Mouse (Mus musculus) brown adipose tissue, adult 24 weeks (tissue): Measurements from ENCODE around the gene Gin1. TPM values are rescaled to one million over a fixed set of nuclear protein-coding genes. Genes with fewer than 3 reads are reported as not detected.

Experiments
- H3K27ac ChIP-seq: fragments of 200-500 bp; replicated peaks from 2 replicates; pipeline ENCODE4 v1.5.1; 2012; ENCODE audit warnings: low read depth, mild to moderate bottlenecking, low read length
- H3K4me1 ChIP-seq: fragments of 200-500 bp; 2 replicates; pipeline ENCODE4 v1.6.1; 2012; ENCODE audit warnings: low read length, mixed read lengths; ENCODE audit not compliant: control insufficient read depth, insufficient read depth, insufficient read length
- H3K4me3 ChIP-seq: fragments of 200-500 bp; 2 replicates; pipeline ENCODE4 v1.5.1; 2012; ENCODE audit warnings: low read depth, mild to moderate bottlenecking, low read length, moderate library complexity; ENCODE audit not compliant: insufficient read depth
- polyA plus RNA-seq: library from polyadenylated mRNA; stranded (reverse); fragments of >200 nt; gene quantifications from 2 replicates; pipeline ENCODE4 v1.2.4, GENCODE M21; 2012; ENCODE audit not compliant: missing spikeins, insufficient read depth, insufficient read length

Gin1 gene
- polyA plus RNA-seq, 1 experiment, result 14.2 TPM

DNA sequence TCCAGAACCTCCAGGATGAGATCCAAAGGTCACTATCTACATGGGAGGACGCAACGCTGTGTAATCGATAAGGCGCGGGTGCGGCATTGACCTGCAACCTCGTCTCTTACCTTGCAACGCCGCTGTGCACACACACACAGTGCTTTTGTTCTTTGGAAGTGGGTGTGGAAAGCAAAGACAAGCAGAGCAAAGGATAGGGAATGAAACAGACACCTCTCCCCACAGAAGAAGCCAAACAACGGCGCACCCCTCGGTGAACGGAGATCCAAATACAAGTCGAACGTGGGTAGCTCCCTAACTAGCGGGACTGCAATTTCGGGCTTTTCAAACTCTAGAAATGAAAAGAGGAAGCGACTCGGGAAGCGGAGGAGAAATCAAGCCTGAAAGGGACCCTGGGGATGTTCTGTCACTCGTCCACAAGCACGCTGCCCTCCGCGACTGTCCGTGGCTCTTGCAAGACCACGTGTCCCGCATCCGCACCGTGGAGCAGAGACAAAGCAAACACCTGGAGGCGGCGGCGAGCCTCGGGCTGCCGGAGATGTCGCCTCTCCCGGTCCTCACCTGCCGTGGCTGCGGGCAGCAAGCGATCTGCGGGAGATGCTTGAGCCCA lies 573 bp upstream of the Gin1 start:
- Histone ChIP-seq H3K27ac (0 out of 2 replicates have a peak overlapping the region, but pooled peaks have one; percentile 3), H3K4me3 (peak overlapping the region; percentile 95), H3K4me1 (peaks cover 3% of the 10 kb centered on the region; the same call in 1 of the 2 replicates)

GRCm38 (mm10) chr1:97771118-97771517 lies 1.1 kb downstream of the Gin1 start:
- Histone ChIP-seq H3K4me3 (peak overlapping the region; percentile 37), H3K27ac (no peak overlapping the region)

DNA sequence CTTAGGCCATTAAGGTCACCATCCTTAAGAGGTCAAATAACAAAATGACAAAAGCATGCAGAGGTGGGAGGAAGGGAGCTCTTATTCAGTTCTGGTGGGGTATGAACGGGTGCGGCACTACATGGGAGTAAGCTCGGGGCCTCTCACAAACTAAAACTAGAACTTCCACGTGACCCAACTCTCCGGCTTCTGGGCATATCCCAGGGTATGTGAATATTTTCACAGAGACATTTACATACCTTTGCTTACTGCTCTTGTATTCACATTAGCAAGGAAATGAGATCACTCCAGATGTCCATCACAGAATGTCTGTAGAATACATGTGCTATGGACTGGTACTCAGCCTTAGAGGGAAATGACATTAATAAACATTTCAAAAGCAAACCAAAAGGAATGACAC lies 1.8 kb downstream of the Gin1 start:
- Histone ChIP-seq H3K4me3 (no peak overlapping the region), H3K4me1 (peaks cover 3% of the 10 kb centered on the region; the same call in 1 of the 2 replicates), H3K27ac (no peak overlapping the region)

More at GRCm38 (mm10) chr1:97771118-97771517, 1.1 kb downstream of the Gin1 start:
- H3K4me1 ChIP-seq, result peaks cover 3% of the 10 kb centered on the region; the same call in 1 of the 2 replicates

GRCm38 (mm10) chr1:97773362-97773761 lies 3.4 kb downstream of the Gin1 start:
- Histone ChIP-seq H3K4me1 (peaks cover 3% of the 10 kb centered on the region; the same call in 1 of the 2 replicates), H3K4me3 (no peak overlapping the region), H3K27ac (no peak overlapping the region)

- Histone ChIP-seq H3K27ac (no peak overlapping the region), H3K4me3 (no peak overlapping the region), H3K4me1 (peaks cover 3% of the 10 kb centered on the region; the same call in 1 of the 2 replicates)
Observed at GRCm38 (mm10) chr1:97773973-97774372, 4.0 kb downstream of the Gin1 start.

- Histone ChIP-seq H3K27ac (no peak overlapping the region), H3K4me3 (no peak overlapping the region), H3K4me1 (no peaks in the 10 kb centered on the region)
Observed at GRCm38 (mm10) chr1:97781674-97782073, 11.7 kb downstream of the Gin1 start.

DNA sequence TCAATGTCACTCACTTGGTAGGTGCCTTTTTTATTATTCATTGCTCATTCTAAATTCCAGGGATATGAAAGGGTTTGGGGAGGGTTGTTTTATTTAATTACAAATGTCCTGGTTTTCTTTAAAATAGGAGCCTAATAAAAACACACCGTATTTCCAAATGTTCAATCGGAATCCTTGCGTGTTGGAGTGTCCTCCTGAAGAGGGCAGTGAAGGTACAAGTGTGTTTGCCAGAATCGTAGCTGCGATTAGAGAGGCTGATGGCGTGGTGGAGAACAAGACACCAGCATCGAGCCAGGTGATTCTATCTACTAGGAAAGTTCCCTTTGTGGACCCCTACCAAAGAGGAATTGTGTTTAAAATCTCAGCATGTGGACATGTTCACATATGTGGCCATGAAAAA lies 15.0 kb downstream of the Gin1 start:
- Histone ChIP-seq H3K4me1 (no peaks in the 10 kb centered on the region), H3K27ac (no peak overlapping the region), H3K4me3 (no peak overlapping the region)

DNA sequence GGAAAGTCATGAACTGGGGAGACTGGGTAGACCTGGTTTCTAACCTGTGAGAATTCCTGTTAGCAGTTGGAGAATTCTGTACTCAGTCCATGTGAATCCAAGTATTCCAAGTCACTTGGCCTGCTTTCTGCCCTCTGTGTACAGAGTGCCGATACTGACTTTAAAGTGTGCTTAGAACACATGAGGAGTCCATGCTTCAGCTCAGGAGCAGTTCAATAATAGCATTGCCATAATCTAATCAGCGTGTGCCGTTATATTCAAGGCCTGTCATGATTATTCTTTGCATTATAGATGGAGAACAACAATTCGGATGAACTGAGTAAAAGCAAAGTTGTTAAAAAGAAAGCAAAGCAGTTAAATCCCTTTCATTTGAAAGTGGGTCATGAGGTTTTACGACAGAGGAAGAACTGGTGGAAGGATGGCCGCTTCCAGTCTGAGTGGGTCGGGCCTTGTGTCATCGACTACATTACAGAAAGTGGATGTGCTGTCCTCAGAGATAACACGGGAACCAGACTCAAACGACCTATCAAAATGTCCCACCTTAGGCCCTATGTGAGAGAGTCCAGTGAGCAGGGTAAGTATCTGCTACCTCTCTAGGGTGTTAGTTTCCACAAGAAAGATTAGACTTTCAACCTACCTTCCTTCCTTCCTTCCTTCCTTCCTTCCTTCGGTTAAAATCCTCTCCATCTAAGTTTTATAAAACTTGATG lies 15.9 kb downstream of the Gin1 start:
- no peaks in the 10 kb centered on the region for H3K4me1 ChIP-seq
- H3K27ac ChIP-seq, result no peak overlapping the region
- H3K4me3 ChIP-seq, result no peak overlapping the region

- Histone ChIP-seq H3K4me1 (no peaks in the 10 kb centered on the region), H3K27ac (no peak overlapping the region), H3K4me3 (no peak overlapping the region)
Observed at GRCm38 (mm10) chr1:97787674-97788073, 17.7 kb downstream of the Gin1 start.

DNA sequence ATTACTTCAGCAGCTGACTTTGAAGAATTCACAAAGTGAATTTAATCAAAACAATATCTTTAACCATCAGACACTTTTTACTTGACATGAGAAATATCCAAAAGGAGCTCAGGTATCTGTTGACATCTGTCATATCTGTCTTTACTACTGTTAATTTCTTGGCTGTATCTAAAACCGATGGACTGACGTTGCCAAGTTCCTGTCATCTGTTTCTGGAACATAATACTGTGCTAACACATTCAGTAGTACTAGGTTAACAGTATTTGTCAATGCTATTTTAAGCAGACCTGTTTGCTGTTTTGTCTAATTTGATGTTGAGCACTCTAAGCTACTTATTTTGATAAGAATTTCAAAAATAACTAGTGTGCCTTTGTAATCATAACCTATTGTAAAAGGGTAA lies 18.5 kb downstream of the Gin1 start:
- H3K4me1 ChIP-seq, result no peaks in the 10 kb centered on the region
- no peak overlapping the region for H3K27ac ChIP-seq
- H3K4me3 ChIP-seq, result no peak overlapping the region

DNA sequence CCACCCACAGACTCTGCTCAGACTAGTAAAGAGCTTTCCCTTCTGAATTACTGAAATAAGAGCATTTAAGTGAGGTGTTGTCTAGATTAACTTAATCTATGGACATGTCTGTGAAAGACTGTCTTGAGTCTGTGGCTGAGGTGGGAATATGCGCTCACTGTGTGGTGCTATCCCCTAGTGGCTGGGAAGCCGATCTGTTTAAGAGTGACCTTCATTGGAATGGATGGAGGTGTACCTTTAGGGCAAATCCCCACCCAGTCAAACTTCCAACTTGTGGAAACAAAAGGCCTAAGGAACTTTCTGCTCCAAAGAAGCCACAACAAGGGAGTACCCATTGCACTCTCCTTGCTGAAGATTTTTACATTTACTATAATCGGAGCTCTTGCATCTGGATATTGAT lies 24.1 kb downstream of the Gin1 start:
- Histone ChIP-seq H3K4me1 (no peaks in the 10 kb centered on the region), H3K4me3 (no peak overlapping the region), H3K27ac (no peak overlapping the region)

DNA sequence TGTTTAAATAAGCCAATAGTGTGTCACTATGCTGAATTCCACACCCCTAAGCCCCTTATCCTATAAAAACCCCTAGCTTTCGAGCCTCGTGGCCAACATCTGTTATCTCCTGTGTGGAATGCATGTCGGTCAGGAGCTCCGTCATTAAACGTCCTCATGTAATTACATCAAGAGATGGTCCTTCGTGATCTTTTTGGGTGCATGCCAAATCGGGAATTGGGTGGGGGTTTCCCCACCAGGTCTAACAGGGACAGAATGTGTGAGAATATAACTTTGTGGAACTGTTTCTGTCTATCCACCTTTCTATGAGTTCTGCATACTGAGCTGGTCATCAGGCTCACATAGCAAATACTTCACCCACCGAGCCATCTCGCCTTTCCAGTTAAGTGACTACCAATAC lies 26.0 kb downstream of the Gin1 start:
- Histone ChIP-seq H3K4me3 (no peak overlapping the region), H3K4me1 (no peaks in the 10 kb centered on the region), H3K27ac (no peak overlapping the region)

GRCm38 (mm10) chr1:97802207-97802902 lies 32.4 kb downstream of the Gin1 start:
- no peaks in the 10 kb centered on the region for H3K4me1 ChIP-seq
- H3K4me3 ChIP-seq, result no peak overlapping the region
- H3K27ac ChIP-seq, result no peak overlapping the region

DNA sequence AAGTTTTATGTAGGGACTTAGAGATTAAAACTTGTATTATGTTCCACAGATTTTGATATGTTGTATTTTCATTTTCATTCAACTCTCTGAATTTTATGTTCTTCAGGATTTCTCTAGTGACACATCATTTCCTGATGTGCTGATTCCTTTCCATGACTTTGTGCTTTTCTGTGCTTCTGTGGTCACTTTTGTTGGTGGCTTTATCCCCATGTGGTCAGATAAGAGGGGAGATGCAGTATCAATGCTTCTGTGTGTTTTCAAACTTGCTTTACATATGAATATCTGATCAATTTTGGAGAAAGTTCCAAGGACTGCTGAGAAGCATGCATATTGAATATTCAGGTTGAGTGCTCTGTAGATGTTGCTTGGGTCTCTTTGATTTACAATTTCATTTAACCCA lies 34.5 kb downstream of the Gin1 start:
- Histone ChIP-seq H3K4me3 (no peak overlapping the region), H3K27ac (no peak overlapping the region), H3K4me1 (no peaks in the 10 kb centered on the region)

DNA sequence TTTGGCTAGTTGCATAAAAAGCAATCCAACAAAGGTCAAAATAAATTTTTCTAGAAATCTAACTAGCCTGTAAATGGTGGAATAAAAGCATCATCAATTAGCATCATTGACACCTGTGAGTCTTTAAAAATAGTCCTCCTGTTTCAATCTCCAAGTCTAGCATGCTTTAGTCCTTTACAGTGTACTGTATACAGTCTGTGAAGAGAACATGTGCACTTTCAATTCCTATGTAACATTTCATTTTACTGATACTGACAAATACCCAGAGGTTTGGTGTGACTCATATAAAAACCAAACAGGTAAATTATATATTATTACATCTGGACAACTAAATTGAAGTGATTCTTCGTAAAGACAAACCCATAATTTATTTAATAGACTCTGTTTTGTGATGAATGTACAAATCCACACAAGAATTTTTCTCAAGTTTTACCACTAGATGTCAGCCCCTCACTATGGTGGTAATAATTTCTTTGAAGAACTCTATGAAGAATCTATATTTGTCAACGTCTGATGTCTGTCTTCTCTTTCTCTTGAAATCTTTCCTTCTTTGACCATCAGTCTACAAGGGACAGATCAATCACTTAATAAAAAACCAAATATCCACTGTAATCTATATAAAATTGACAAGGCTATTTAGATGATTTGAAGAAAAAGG lies 39.4 kb downstream of the Gin1 start:
- no peaks in the 10 kb centered on the region for H3K4me1 ChIP-seq
- no peak overlapping the region for H3K27ac ChIP-seq
- no peak overlapping the region for H3K4me3 ChIP-seq
